Mouse (Mus musculus) cerebral cortex, adult 2 months (tissue): ENCODE measurements around the gene Slc35e2.

Experiments
- WGBS: fragments of 180-500 bp; shearing (Covaris S2); methylation state at CpG from one replicate; pipeline ENCODE4 v1.1.7; 2018; 5-methylcytosine and 5-hydroxymethylcytosine counted together

Slc35e2 gene

DNA sequence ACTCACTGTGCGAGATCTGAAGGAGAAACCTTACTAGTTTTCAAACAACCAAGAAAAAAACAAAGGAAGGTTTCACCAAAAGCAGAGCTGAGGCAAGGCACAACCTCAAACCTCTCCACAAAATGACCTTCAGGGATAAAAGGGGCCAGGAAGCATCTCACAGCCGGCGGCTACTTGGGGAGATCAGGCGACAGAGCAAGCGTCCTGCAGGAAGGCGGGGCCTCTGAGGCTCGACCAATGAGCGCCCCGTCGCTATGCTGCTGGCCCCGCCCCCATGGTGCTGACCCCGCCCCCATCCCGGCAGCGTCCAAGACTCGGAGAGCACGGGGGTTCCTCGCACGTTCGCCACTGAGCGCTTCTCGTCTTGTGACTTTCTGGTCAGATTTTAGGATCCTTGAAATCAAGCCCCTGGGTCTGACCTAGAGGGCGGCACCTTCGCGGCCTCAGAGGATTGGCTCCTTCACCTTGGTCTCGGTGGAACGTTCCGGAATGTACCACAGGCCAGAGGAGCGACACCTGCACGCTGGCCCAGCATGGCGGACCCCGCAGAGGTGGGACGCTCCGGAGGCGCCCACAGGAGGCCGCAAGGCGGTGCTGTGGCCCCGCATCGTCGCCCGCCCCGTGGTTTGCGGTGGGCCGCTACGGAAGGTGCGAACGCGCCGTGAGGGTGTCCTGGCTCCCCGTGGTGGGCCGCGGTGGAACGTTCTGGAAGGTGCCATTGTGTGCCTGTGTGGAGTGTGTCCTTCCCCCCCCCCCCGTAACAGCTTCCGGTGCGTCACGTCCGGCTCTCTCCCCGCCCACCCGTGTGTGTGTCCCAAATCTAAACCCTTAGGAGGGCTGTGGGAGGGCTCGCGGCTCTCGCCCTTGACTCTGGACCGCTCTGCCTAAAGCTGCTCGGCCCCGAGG is at the start of gene Slc35e2:
Slc35e2 (plus strand) TSS at position 326 of the 906 bp plus-strand sequence.
- under 1% methylated on average over 56 of the region's 65 CpGs for WGBS

DNA sequence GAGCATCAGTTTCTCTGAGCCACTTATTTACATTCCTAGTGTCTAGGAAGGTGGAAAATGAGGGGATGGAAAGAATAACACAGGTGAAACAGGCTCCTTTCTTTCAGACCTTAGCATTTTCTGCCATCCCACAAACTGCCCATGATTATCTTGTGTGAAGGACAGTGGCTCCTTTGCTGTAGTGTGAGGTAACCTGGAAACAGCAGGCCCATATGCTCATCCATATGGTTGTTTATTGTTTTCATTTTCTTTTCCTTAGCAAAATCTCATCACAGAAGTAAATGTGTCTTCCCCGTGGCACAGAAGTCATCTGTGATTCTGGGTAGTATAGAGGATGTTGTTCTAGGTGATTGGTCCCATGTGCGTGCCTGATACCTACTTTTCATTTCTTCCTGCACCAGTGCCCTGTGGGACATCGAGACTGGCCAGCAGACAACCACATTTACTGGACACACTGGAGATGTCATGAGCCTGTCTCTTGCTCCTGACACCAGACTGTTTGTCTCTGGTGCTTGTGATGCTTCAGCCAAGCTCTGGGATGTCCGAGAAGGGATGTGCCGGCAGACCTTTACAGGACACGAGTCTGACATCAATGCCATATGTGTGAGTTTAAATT is 48.2 kb upstream of the Slc35e2 start:
- WGBS: 81% methylated on average over 6 of the region's 6 CpGs

DNA sequence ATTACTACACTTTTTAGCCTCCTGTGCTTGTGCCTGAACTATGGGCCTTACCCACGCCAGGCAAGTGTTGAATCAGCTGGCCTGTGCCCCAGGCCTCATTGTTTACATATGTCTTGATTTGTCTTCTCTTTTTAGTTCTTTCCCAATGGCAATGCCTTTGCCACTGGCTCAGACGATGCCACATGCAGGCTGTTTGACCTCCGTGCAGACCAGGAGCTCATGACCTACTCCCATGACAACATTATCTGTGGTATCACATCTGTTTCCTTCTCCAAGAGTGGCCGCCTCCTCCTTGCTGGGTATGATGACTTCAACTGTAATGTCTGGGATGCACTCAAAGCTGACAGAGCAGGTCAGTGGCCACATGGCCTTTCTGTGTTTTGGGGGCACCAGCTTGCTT is 46.3 kb upstream of the Slc35e2 start:
- 74% methylated on average over 4 of the region's 4 CpGs for WGBS

DNA sequence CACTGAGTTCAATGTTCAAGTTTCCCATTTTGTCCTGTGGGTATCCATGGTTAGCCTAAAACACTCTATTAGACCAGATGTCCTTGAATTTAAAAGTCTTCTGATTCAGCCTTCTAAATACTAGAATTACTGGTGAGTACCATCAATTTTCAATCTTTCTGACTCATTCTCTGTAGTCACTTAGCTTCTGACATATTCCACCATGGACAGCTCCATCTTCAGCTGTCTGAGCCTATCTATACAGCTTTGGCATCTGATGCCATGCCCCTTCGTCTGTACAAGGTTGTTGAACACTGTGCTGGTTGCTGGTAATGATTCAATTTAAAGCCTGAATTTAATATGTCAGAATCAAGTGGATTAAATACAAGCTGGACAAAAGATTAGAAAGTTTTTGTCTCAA is 45.8 kb upstream of the Slc35e2 start:
- WGBS: 50% methylated on average over 1 of the region's 1 CpGs

DNA sequence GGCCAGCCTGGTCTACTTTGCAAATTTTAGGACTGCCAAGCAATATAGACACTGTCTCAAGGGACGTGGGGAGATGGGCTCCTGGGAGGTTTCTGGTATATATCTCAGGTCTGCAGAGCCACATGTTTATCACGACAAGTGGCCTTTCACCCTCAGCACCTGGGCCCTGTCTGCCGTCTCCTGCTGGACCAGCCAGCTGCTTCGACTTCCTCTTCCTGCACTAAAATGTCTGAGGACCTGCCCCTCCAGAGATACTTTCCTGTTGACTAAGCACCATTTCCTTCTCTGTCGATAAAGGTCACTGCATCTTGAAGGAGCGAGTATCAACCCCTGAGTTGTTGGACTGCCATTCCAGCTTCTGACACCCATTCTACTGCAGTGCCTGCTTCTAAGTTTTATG is 41.8 kb upstream of the Slc35e2 start:
- WGBS: 69% methylated on average over 6 of the region's 6 CpGs

DNA sequence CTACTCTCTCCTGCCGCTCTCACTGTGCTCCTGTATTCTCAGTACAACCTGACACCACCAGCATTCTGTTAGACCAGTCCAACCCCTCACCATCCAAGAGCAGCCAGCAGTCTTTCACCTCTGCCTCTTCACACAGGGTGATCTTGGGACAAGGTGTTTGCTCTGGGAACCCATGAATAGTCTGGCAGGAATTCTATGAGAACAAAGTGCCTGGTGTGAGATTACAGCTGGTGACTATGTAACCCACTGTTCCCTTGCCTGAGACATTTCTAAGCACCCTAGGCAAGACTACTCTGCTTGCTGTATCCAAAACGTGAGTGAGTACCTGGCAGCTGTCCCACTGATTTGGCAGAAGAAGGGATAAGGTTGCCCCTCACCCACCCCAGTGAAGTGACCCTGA is 40.3 kb upstream of the Slc35e2 start:
- 40% methylated on average over 2 of the region's 2 CpGs for WGBS

DNA sequence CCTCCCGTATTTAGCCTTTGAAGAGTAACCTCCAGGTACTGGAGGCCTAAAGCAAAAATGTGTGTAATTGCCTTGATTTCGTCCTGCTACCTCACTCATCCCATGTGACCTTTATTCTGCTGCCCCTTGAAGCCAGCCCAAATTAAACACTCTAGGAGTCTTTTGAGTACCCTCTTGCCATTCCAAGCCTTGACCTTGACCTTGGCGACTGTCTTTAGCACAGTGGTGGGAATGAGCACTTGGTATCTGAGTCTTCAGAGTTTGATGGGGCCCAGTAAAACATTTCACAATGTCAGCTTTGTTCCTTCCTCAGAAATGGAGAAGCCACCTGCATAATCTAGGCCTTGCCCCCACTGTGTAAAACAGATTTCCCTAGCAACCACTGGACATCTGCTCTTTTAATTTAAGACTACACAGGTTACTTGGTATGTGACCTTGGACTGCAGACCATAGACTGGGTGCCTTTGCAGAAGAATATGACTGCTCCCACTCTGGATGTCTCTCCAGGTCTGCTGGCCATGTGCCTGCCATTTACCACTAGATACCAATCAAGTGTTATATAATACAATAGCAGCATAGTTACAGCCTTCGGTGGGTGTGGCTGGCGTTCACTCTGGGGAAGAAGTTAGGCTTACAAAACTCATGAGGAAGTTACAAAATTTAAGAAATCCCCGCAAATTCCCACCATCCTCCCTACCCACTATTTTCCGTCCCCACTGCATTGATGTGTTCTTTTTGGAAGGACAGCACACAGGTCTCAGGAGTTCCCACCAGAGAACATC is 39.4 kb upstream of the Slc35e2 start, which contains the start of gene Nadk:
Nadk (plus strand) TSS at position 718 of the 782 bp plus-strand sequence.
- 48% methylated on average over 7 of the region's 7 CpGs for whole genome bisulfite sequencing

DNA sequence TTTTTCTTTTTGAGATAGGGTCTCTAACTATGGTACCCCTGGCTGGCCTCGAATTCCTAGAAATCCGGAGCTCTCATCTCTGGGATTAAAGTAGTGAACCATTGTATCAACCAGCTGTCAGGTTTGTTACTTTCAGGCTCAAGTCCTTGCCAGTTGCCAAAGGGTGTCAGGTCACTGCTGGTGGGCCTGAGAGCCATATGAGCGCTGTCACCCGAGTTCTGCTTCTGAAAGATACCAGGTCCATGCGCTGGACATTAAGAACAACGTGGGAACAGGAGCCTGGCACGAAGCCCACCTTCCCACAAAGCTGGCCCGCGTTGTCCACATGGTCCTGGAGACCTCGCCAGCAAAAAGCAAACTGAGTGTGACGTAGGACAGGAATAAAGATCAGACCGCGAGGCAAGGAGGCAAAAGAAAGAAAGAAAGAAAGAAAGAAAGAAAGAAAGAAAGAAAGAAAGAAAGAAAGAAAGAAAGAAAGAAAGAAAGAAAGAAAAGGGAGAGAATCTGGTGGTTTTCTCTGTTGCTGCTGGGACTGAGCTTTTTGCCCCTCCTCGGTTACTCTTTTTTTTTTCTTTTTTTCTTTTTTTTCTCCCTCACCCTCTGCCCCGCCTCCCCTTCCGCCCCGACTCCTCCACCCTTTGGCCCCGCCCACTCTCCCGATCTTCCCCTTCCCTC is 38.4 kb upstream of the Slc35e2 start:
- 1% methylated on average over 19 of the region's 19 CpGs for WGBS

DNA sequence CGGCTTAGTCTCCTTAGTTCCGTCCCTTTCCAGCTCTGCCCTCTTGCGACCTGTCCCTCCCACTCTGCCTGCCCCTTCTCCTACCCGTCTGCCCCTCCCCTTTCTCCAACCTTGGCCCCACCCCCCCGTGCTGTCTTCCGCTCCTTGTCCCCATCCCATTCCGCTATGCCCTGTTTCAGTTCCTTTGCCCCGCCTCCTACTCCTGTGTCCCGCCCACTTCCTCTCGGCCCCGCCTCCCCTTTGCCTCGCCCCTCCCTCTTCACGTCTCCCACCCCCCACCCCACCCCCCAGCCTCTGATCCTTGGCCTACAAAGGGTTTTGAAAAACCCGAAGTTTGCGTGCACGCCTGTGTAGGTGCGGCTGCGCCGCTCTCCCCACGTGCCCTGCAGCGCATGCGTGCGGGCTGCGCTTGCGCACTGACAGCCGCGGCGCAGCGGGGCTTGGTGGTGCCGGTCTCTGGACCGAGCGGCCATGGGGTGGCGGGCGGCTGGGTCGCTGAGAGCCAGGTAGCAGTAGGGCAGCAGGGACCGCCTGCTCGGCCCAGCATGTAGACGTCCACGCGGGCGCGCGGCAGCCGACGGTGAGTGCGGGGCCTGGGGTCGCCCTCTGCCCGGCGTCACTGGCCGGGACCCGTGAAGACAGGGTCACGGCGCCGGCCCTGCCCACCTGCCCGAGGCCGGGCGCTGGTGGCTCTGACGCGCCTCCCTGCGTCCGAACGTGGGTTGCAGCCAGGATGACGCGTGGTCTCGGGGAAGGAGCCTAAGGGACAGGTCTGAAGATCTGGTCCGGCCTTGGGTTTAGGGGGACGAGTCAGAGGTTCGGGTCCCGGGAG is 37.6 kb upstream of the Slc35e2 start:
- 1% methylated on average over 68 of the region's 69 CpGs for WGBS

DNA sequence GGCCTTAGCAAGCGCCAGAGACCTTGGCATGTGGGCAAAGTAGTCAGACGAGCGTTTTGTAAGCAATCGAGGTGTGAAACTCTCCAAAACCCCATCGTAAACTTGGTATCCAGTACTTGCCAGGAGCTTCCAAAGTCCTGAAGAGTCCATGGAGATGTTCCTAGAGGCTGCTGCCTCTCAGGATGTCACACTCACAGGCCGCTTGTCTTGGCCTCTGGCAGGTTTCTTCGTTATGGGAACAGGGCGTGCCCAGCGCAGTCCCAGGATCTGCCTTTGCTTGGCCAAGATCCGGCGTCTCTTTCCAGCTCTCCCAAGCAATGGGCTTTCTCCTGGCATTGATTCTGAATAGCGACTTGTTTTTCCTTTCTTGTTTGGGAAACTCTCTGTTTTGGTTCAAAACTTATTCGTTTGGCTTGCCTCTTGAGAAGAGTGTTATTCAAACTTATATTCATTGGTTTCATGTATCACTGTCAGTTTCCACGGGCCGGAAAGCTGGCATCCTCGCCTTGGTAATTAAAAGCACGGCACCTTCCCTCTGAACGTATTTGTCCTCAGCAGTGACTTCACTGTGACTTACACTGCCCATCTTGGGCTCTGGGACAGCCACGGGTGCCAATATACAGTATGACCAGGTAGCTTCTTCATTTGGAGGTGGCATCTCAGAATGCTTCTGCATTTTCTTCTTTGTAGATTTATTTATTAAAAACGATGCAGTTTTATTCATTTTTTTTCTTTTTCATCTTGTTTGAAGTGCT is 36.7 kb upstream of the Slc35e2 start:
- WGBS: 7% methylated on average over 20 of the region's 20 CpGs

DNA sequence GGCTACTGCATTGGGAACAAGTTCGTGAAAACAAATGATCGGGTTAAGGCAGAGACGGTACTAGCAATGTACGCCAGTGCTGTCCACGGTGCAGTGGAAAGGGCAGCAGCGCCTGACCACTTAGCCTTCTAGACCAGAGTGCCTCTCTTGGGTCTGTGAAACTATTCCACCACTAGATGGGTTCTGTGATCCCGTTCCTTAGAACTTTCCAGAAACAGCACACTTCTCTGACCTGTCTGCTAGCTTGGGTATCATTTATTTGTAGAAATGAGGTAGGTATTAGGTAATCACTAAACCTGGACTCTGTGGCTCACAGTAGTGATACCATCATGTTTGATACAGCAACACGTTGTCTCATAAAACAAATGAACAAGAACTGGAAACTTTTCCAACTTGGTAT is 34.7 kb upstream of the Slc35e2 start:
- WGBS: 76% methylated on average over 8 of the region's 8 CpGs

DNA sequence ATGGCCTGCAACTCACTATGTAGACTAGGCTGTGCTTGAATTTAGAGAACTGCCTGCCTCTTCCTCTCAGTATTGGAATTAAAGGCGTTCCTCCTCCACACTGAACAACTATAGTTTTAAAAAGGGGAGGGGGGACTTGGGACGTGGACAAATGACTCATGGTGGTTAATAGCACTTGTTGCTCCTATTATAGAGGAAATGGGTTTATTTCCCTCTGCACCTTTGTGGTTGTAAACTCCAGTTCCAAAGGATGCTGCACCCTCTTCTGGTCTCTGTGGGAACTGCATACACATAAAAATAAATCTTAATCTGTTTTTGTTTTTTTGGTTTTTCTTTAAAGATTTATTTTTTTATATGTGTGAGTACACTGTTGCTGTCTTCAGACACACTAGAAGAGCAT is 33.0 kb upstream of the Slc35e2 start:
- 30% methylated on average over 2 of the region's 2 CpGs for WGBS

DNA sequence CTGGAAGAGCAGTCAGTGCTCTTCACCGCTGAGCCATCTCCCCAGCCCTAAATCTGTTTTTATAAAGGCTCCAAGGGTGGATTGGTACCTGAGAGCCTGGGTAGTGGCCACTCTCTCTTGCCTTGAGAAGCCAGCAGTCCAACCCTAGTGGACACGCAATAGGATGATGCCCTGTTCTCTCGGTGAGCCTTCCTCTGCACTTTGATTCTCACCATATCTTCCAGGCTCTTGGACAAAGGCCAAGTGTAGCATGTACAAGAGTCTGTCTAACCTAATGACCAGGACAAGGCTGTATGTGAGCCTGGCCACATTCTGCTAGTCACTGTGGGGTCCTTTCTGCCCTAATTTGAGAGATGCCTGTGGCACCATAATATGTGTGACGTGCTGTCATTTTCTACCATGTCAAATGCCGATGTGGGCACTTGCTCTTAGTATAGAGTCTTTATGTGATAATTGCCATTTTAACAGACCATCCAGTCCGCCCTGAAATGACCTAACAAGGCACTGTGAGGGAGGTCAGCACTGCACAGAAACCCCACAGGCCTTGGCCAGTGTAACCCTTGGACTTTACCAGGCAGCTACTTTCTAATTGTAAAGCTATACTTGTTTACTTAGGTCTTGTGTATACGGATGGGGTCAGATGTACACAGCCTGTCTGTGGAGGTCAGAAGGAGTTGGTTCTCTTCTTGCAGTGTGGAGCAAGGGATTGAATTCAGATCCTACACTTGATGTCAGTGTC is 32.4 kb upstream of the Slc35e2 start:
- WGBS: 92% methylated on average over 7 of the region's 7 CpGs

DNA sequence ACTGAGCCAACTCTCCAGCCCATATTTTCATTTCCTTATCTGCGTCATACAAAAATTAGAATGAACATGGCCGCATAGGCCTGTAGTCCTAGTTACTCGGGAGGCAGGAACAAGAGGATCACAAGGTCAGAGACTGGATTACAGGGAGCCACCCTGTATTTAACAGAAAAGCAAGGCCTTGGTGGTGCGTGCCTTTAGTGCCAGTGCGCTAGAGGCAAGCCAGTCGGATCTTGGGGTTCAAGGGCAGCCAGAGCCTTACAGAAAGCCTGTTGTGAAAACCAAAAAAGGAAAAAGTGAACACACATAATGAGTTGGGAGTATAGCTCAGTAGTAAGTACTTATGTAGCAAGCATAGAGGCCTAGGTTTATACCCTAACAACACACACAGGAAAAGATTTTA is 31.4 kb upstream of the Slc35e2 start:
- 90% methylated on average over 6 of the region's 6 CpGs for WGBS

DNA sequence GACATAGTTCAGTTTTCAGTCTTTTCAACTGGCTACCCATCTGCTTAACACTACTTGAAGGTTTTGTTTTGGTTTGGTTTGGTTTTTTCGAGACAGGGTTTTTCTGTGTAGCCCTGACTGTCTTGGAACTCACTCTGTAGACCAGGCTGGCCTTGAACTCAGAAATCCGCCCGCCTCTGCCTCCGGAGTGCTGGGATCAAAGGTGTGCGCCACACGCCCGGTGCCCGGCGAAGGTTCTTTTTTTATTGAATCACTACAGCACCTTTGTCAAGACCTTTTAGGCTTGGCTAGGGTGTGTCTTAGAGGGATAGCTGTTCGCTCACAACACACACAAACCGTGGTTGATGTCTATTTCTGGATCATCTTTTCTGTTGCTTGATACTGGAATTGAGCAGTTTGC is 30.9 kb upstream of the Slc35e2 start:
- WGBS: 91% methylated on average over 11 of the region's 11 CpGs

DNA sequence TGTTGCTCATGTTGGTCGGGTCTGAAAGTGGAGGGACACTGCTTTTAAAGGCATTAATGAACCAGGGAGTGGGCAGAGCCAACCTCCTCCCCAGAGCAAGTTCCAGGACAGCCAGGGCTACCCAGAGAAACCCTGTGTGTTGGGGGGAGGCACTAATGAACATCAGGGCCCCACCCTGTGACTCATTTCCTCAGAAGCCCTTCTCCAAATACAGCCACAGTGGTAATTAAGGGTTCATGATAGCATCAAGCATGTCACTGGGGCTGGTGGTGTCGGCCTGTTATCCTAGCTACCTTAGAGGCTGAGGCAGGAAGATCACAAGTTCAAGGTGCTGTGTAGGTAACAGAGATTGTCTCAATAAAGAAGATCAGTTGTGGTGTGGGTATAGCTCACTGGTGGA is 29.8 kb upstream of the Slc35e2 start:
- 67% methylated on average over 2 of the region's 2 CpGs for WGBS

DNA sequence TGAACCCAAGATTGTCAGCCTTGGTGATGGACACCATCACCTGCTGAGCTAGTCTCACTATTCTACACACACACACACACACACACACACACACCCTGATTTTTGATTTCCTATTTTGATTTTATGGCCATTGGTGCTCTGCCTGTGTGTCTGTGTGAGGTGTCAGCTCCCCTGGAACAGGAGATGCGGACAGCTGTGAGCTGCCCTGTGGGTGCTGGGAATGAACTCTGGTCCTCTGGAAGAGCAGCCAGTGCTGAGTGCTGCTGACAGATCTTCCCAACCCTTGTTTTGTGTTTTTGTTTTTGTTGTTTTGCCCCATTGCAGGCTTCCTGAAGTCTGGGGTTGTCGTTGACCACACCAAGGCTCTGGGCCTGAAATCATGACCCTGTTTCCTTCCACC is 28.1 kb upstream of the Slc35e2 start:
- WGBS: 81% methylated on average over 2 of the region's 2 CpGs

DNA sequence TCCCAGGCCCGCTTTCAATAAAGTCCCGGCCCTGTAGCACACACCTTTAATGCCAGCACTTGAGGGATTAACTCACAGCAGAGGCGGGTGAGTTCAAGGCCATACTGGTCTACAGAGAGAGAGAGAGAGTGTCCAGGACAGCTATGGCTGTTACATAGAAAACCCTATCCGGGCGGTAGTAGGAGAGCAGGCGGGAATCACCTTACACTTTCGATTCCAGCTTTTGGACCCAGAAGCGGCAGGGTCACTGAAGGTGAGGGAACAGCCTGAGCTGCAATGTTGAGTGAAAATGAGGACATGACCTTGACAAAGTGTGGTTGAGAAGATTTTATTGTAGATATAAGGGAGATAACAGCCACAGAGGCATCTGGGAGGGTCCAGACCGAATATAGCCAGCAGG is 27.3 kb upstream of the Slc35e2 start:
- 96% methylated on average over 9 of the region's 9 CpGs for WGBS

DNA sequence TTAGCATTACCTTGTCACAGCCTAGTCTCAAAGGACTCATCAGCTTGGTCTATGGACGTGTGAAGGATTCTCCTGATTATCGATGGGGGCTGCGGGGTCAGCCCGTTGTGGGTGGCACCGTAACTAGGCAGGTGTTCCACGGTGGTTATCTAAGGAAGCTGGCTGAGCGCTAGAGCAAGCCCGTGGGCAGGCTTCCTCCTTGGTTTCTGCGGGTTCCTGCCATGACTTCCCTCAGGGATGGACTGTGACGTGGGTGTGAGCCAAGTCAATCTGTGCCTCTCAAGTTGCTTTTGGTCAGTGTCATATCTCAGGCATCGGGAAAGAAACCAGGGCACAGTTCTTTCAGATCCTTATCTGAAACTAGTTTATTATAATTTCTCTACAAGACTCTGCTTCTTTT is 26.3 kb upstream of the Slc35e2 start:
- WGBS: 63% methylated on average over 11 of the region's 11 CpGs

DNA sequence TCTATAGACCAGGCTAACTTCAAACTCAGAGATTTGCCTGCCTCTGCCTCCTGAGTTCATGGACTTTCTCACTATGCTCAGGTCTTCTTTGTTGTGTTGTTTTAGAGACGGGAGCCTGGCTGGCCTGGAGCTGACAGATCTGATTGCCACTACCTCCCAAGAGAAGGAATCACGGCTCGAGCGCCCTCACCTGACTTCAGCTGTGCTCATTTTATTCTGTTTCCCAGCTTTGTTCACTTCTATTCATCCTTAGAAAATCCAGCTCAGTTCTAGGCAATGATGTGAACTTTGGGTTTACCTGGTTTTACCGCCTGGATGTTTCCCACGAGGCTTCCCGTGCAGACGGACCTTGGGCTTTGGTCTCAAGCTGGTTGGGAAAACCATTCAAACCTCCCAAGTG is 25.7 kb upstream of the Slc35e2 start:
- WGBS: 87% methylated on average over 8 of the region's 8 CpGs
